Mouse (Mus musculus) embryonic facial prominence, embryonic 13.5 days (tissue): Measurements from ENCODE around the gene Nsun2. TPM values are rescaled to one million over a fixed set of nuclear protein-coding genes. Genes with fewer than 3 reads are reported as not detected.

Source experiments
- ATAC-seq: fragments of 200-750 bp; cut with Nextera tagmentation; 2 replicates; pipeline ENCODE4 v1.8.0; 2017; ENCODE audit warnings: low read depth; ENCODE audit not compliant: insufficient number of reproducible peaks, insufficient read depth, low FRiP score, low TSS enrichment
- H3K27ac ChIP-seq: fragments of 300-500 bp; sonication (generic); 2 replicates; pipeline ENCODE4 v1.5.1; 2015; ENCODE audit warnings: moderate library complexity, mild to moderate bottlenecking, inconsistent platforms
- H3K27me3 ChIP-seq: fragments of 300-500 bp; sonication (generic); 2 replicates; pipeline ENCODE4 v1.6.1; 2015; ENCODE audit warnings: mild to moderate bottlenecking, inconsistent platforms
- H3K36me3 ChIP-seq: fragments of 300-500 bp; sonication (generic); 2 replicates; pipeline ENCODE4 v1.6.1; 2015; ENCODE audit warnings: mild to moderate bottlenecking, inconsistent platforms
- H3K4me1 ChIP-seq: fragments of 300-500 bp; sonication (generic); 2 replicates; pipeline ENCODE4 v1.6.1; 2015; ENCODE audit warnings: inconsistent platforms
- H3K4me2 ChIP-seq: fragments of 300-500 bp; sonication (generic); 2 replicates; pipeline ENCODE4 v1.6.1; 2015; ENCODE audit warnings: moderate library complexity, mild to moderate bottlenecking, inconsistent platforms
- H3K4me3 ChIP-seq: fragments of 300-500 bp; sonication (generic); 2 replicates; pipeline ENCODE4 v1.5.1; 2015; ENCODE audit warnings: mild to moderate bottlenecking, inconsistent platforms
- H3K9ac ChIP-seq: fragments of 300-500 bp; sonication (generic); 2 replicates; pipeline ENCODE4 v1.6.1; 2015; ENCODE audit warnings: mild to moderate bottlenecking, inconsistent platforms
- H3K9me3 ChIP-seq: fragments of 300-500 bp; sonication (generic); 2 replicates; pipeline ENCODE4 v1.6.1; 2016; ENCODE audit warnings: inconsistent platforms
- WGBS: fragments of 180-500 bp; shearing (Covaris S2); methylation state at CpG from one replicate; pipeline ENCODE4 v1.1.7; 2015; ENCODE audit warnings: mixed read lengths; 5-methylcytosine and 5-hydroxymethylcytosine counted together
- polyA plus RNA-seq: library from polyadenylated mRNA; unstranded; fragments of >200 nt; fragmentation: Nextera tagmentation; extraction: Ambion mirVana; gene quantifications from 2 replicates; pipeline ENCODE4 v1.2.1, GENCODE M21; 2015

Gene Nsun2
- polyA plus RNA-seq, 1 experiment from 2014 or later, result 121 TPM

DNA sequence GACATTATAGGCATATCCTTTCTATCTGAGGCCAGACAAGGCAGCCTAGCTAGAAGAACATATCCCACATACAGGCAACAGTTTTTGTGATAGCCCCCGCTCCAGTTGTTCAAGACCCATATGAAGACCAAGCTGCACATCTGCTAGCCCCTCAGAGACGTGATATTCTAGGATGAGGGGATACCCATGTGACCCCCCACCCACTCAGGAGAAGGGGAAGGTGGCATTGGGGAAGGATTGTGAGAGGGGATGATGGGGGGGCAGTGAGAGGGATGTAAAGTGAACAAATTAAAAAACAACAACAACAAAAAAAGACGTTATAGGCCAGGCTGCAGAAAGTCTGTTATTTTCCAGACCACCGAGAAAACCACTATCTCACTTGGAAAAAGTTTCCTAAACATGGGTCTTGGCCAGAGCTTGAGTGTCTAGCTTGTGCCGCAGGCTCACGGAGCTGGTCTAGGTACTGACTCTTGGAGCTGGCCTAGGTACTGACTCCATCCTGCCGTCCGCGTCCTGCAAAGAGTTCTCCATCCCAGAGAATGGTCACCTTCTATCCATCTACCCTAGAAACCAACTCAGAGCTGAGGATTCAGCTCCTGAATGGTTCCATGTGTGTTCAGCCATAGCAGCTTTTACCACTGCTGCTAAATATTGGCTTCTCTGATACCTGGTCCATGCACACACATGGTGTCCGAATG lies 140.5 kb downstream of the Nsun2 start:
- no peaks in the 10 kb centered on the region for H3K4me1 ChIP-seq
- no peaks in the 10 kb centered on the region for H3K27me3 ChIP-seq
- WGBS, result 54% methylated on average over 10 of the region's 10 CpGs
- H3K4me3 ChIP-seq, result no peak overlapping the region
- H3K27ac ChIP-seq, result no peak overlapping the region
- H3K4me2 ChIP-seq, result no peak overlapping the region
- no peaks in the 10 kb centered on the region for H3K36me3 ChIP-seq
- no peak for ATAC-seq
- H3K9ac ChIP-seq, result no peak overlapping the region
- no peaks in the 10 kb centered on the region for H3K9me3 ChIP-seq

Other genes starting within 250 kb of the Nsun2 start
- 6.4 and 7.2 TPM in 2 replicates for gene Tent4a, start 871 bp downstream of the Nsun2 start, polyA plus RNA-seq
- gene Srd5a1, start 77.7 kb downstream of the Nsun2 start, polyA plus RNA-seq, result 29.0 and 32.6 TPM in 2 replicates
- gene Ube2ql1, start 206.1 kb downstream of the Nsun2 start, polyA plus RNA-seq, result 0.80 and 1.1 TPM in 2 replicates